Mouse (Mus musculus) stomach, embryonic 15.5 days (tissue): ENCODE data around the gene Cers5. TPM values are rescaled to one million over a fixed set of nuclear protein-coding genes. Genes with fewer than 3 reads are reported as not detected.

ENCODE experiments used
- ATAC-seq: fragments of 200-750 bp; cut with Nextera tagmentation; 2 replicates; pipeline ENCODE4 v1.8.0; 2017; ENCODE audit warnings: low read depth, moderate number of reproducible peaks, moderate TSS enrichment; ENCODE audit not compliant: insufficient read depth, low FRiP score
- H3K27ac ChIP-seq: fragments of 300-500 bp; sonication (generic); 2 replicates; pipeline ENCODE4 v1.5.1; 2015; ENCODE audit warnings: mild to moderate bottlenecking, inconsistent platforms
- H3K27me3 ChIP-seq: fragments of 300-500 bp; sonication (generic); replicated peaks from 2 replicates; pipeline ENCODE4 v1.6.1; 2015; ENCODE audit warnings: inconsistent platforms
- H3K36me3 ChIP-seq: fragments of 300-500 bp; sonication (generic); 2 replicates; pipeline ENCODE4 v1.6.1; 2015; ENCODE audit warnings: inconsistent platforms
- H3K4me1 ChIP-seq: fragments of 300-500 bp; sonication (generic); 2 replicates; pipeline ENCODE4 v1.6.1; 2015; ENCODE audit warnings: inconsistent platforms
- H3K4me2 ChIP-seq: fragments of 300-500 bp; sonication (generic); 2 replicates; pipeline ENCODE4 v1.6.1; 2015; ENCODE audit warnings: mild to moderate bottlenecking, inconsistent platforms
- H3K4me3 ChIP-seq: fragments of 300-500 bp; sonication (generic); replicated peaks from 2 replicates; pipeline ENCODE4 v1.5.1; 2015; ENCODE audit warnings: inconsistent platforms
- H3K9ac ChIP-seq: fragments of 300-500 bp; sonication (generic); 2 replicates; pipeline ENCODE4 v1.6.1; 2015; ENCODE audit warnings: inconsistent platforms
- H3K9me3 ChIP-seq: fragments of 300-500 bp; sonication (generic); 2 replicates; pipeline ENCODE4 v1.6.1; 2016; ENCODE audit warnings: inconsistent platforms
- whole genome bisulfite sequencing: fragments of 180-500 bp; shearing (Covaris S2); methylation state at CpG from one replicate; pipeline ENCODE4 v1.1.7; 2015; 5-methylcytosine and 5-hydroxymethylcytosine counted together
- polyA plus RNA-seq: library from polyadenylated mRNA; unstranded; fragments of >200 nt; fragmentation: Nextera tagmentation; extraction: Ambion mirVana; gene quantifications from 2 replicates; pipeline ENCODE4 v1.2.1, GENCODE M21; 2015

The Cers5 gene
- polyA plus RNA-seq, 1 experiment from 2014 or later: 57.3 TPM

DNA sequence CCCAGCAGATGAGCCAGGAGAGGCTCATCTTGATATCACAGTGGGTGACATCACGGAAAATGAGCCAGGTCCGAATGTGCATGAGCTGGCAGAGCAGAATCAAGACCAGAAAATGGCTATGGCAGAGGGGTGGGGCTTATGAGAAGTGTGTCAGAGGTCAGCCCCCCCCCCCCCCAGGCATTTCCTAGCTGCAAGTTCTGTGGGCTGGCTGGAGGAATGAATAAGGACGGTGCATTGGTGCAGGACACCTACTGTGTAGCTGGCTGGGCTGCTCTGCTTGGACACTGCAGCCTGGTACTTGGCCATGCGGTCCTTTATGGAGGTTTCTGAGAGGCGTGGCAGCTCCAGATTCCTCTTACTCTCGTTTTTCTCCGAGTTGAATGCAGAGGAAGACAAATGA lies 33.5 kb upstream of the Cers5 start:
- no peaks in the 10 kb centered on the region for H3K9me3 ChIP-seq
- 53% methylated on average over 7 of the region's 7 CpGs for WGBS
- no peak for ATAC-seq
- H3K9ac ChIP-seq: no peak overlapping the region
- H3K27me3 ChIP-seq: no peaks in the 10 kb centered on the region
- H3K27ac ChIP-seq: no peak overlapping the region
- H3K36me3 ChIP-seq: peaks cover 16% of the 10 kb centered on the region
- no peak overlapping the region for H3K4me2 ChIP-seq
- H3K4me3 ChIP-seq: no peak overlapping the region
- peaks cover 9% of the 10 kb centered on the region; the same call in 1 of the 2 replicates for H3K4me1 ChIP-seq

DNA sequence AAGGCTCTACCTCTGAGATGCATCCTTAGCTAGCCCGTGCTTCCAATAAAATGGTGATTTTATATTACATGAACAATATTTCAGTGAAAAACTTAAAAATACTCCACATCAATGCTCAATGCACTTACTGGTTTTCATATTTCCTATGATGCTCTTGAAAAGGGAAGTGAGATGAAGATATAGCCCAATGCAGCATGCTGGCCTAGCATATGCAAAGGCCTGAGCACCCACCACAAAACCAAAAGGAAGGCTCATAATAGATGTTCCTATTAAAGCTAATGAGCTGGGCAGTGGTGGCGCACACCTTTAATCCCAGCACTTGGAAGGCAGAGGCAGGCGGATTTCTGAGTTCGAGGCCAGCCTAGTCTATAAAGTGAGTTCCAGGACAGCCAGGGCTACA lies 33.0 kb upstream of the Cers5 start:
- Histone ChIP-seq H3K4me2 (no peak overlapping the region), H3K9me3 (no peaks in the 10 kb centered on the region), H3K4me3 (no peak overlapping the region), H3K36me3 (peaks cover 16% of the 10 kb centered on the region), H3K27ac (no peak overlapping the region), H3K9ac (no peak overlapping the region), H3K4me1 (peaks cover 9% of the 10 kb centered on the region; the same call in 1 of the 2 replicates), H3K27me3 (no peaks in the 10 kb centered on the region)
- ATAC-seq: no peak
- WGBS: 89% methylated on average over 4 of the region's 4 CpGs

DNA sequence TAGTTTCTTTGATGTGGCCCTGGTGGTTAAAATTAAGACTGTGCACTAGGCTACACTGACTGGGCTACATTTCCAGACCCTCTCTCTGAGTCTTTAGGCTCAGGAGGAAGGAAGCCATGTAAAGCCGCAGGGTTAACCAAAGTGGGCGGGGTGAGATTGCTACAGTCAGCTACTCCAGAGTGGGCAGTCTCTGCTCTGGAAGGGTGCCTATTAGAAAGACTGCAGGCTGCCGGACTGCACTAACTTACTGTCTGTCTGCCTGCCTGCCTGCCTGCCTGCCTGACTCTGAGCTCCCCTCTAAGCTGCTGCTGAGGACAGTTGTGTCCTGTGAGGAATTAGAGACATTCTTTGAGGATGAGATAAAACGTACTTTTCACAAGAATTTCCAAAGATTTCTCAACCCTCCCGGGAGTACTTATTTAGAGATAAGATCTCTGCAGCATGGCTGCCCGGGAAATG lies 30.5 kb upstream of the Cers5 start:
- no peak overlapping the region for H3K4me2 ChIP-seq
- peaks cover 24% of the 10 kb centered on the region for H3K36me3 ChIP-seq
- no peak for ATAC-seq
- no peak overlapping the region for H3K4me3 ChIP-seq
- WGBS: 19% methylated on average over 6 of the region's 6 CpGs
- H3K9me3 ChIP-seq: no peaks in the 10 kb centered on the region
- H3K9ac ChIP-seq: no peak overlapping the region
- no peak overlapping the region for H3K27ac ChIP-seq
- no peaks in the 10 kb centered on the region for H3K27me3 ChIP-seq
- peaks cover 9% of the 10 kb centered on the region; the same call in 1 of the 2 replicates for H3K4me1 ChIP-seq

DNA sequence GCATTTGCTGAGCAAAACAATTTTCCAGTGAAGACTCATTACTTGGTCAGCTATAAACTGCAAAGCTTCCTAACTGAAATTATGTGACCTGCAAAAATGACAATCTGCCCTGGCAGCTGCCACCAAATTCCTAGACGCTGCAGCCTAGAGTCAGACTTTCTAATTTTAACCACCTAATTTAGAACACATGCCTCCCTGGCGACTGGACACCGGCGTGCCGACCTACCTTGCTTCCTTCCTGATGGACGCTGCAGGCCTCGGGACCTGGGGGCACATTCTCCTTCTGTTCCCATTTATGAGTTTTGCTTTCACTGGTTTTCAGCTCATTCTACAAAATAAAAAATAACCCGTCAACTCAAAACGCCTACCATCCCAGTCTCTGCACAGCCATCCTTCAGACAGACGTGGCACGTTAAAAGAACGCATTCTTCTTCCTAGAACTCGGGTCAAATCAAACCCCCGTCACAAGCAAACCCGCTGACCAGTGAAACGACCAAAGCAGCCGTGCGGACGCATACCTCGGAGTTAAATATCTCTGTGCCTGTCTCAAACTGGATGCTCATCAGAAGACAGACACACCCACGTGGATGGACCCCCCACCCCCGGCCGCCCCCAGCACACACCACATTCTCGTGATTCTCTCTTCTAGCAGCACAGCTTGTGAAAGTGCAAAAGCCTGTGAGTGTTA lies 29.3 kb upstream of the Cers5 start:
- H3K4me1 ChIP-seq: peaks cover 9% of the 10 kb centered on the region; the same call in 1 of the 2 replicates
- 60% methylated on average over 24 of the region's 24 CpGs for WGBS
- no peak overlapping the region for H3K27ac ChIP-seq
- no peak overlapping the region for H3K9ac ChIP-seq
- no peak overlapping the region for H3K4me3 ChIP-seq
- H3K27me3 ChIP-seq: no peaks in the 10 kb centered on the region
- no peak for ATAC-seq
- no peaks in the 10 kb centered on the region for H3K9me3 ChIP-seq
- H3K36me3 ChIP-seq: peaks cover 24% of the 10 kb centered on the region
- no peak overlapping the region for H3K4me2 ChIP-seq

DNA sequence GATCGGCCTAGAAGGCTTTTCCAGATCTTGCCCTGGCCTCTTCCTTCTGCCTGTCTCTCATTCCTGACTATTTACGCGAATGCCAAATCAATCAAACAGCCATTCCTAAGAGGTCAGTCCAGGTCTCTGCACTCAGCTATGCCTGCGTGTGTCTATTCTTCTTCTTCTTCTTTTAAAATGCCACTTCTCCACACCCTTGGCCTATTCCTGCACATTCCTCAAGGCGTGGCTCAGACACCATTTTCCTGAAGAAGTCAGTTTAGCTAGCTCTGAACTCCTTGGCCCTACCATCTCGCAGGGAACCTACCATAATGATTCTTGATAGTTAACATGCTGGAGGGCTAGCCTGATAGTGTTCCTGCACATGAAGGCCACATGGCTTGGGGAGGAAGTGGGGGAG lies 27.0 kb upstream of the Cers5 start:
- H3K4me3 ChIP-seq: no peak overlapping the region
- H3K9ac ChIP-seq: no peak overlapping the region
- no peaks in the 10 kb centered on the region for H3K9me3 ChIP-seq
- no peak for ATAC-seq
- no peak overlapping the region for H3K4me2 ChIP-seq
- no peaks in the 10 kb centered on the region for H3K27me3 ChIP-seq
- peaks cover 9% of the 10 kb centered on the region; the same call in 1 of the 2 replicates for H3K4me1 ChIP-seq
- peaks cover 17% of the 10 kb centered on the region; the same call in 1 of the 2 replicates for H3K36me3 ChIP-seq
- H3K27ac ChIP-seq: peak overlapping the region; percentile 48; the same call in 1 of the 2 replicates
- 50% methylated on average over 6 of the region's 6 CpGs for WGBS

DNA sequence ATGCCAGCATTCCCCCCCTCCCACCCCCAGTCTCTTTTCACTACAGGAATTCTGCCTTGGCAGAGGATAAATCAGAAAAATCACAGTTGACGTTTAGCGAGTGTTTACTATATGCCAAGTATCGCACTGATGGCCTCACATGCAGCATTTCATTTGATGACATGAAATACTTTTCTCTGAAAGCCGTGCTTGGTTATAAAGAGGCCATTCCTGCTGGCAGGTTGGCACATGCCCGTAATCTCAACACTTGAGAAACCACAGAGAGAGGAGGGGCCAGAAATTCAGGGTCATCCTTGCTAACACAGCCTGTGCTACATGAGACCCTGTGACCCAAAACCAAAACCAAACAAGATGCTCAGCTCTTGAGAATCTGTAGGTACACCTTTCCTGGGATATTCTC lies 25.2 kb upstream of the Cers5 start:
- H3K36me3 ChIP-seq: peaks cover 29% of the 10 kb centered on the region
- H3K27ac ChIP-seq: peak overlapping the region; percentile 56
- no peak overlapping the region for H3K4me3 ChIP-seq
- WGBS: 60% methylated on average over 5 of the region's 5 CpGs
- no peak for ATAC-seq
- H3K27me3 ChIP-seq: no peaks in the 10 kb centered on the region
- no peak overlapping the region for H3K9ac ChIP-seq
- no peak overlapping the region for H3K4me2 ChIP-seq
- no peaks in the 10 kb centered on the region for H3K9me3 ChIP-seq
- H3K4me1 ChIP-seq: no peaks in the 10 kb centered on the region

DNA sequence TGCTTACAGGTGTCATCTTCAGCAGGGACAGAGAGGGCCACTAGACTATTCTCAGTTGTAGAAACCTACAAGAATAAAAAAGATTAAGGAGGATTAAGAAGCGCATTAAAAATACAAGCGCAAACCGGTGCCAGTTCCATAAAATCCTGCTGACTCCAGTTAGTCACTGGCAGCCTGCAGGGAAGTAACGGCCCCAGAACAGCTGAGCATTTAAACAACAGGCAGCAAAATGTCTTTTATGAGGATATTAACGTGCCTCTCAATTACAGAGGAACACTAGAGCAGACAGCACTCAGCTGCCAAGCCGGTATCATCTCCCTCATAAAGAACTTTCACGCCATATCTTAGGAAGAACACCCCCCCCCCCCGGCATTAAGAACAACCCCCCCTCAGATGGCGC lies 24.1 kb upstream of the Cers5 start:
- no peaks in the 10 kb centered on the region for H3K27me3 ChIP-seq
- no peak for ATAC-seq
- no peak overlapping the region for H3K4me2 ChIP-seq
- H3K9me3 ChIP-seq: no peaks in the 10 kb centered on the region
- H3K4me3 ChIP-seq: no peak overlapping the region
- H3K36me3 ChIP-seq: peaks cover 38% of the 10 kb centered on the region
- WGBS: 69% methylated on average over 9 of the region's 9 CpGs
- H3K9ac ChIP-seq: no peak overlapping the region
- H3K4me1 ChIP-seq: no peaks in the 10 kb centered on the region
- no peak overlapping the region for H3K27ac ChIP-seq

DNA sequence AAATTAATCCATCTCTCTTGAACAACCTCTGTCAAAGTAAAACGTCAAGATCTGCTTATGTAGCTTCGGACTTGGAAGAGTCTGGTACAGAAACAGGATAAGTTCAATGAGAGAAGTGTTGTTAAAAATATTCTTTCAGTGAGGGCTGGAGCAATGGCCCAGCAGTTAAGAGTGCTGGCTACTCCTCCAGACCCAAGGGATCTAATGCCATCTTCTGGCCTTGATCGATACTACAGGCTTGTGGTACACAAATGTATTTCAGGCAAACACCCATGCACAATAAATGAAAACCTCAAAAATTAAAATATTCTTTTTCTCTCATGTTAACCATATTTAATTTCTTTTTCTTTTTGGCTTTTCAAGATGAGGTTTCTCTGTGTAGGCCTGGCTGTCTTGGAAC lies 23.4 kb upstream of the Cers5 start:
- Histone ChIP-seq H3K9me3 (no peaks in the 10 kb centered on the region), H3K36me3 (peaks cover 44% of the 10 kb centered on the region), H3K27ac (no peak overlapping the region), H3K9ac (no peak overlapping the region), H3K4me1 (no peaks in the 10 kb centered on the region), H3K27me3 (no peaks in the 10 kb centered on the region), H3K4me2 (no peak overlapping the region), H3K4me3 (no peak overlapping the region)
- ATAC-seq: no peak
- 77% methylated on average over 3 of the region's 3 CpGs for WGBS

DNA sequence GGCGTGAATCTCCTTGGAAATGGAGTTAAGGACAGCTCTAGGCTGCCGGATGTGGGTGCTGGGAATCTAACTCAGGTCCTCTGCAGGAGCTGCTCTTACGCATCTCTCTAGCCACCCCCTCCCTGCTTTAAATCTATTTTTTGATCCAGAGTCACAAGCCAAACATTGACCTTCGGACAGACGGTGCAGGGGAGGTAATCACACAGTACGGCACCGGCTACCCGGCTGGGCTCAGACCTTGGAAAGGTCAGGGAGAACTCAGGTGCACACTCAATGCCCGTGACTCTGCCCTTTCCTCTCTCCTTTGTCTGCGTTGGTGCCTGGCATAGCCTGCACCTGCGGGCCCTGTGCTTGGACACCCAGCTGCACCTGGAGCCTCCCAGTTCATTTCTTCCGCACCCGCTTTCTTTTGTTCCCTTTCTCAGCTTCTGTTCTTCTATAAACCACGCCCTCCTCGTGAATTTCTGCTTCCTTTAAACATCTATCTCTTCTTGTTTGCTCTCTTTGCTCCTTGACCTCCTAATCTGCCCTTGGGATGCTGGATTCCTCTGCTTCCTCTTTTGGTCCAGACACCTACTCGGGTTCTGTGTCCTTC lies 19.6 kb upstream of the Cers5 start:
- no peaks in the 10 kb centered on the region for H3K27me3 ChIP-seq
- H3K27ac ChIP-seq: no peak overlapping the region
- H3K4me2 ChIP-seq: no peak overlapping the region
- H3K4me3 ChIP-seq: no peak overlapping the region
- H3K9ac ChIP-seq: no peak overlapping the region
- H3K4me1 ChIP-seq: no peaks in the 10 kb centered on the region
- H3K9me3 ChIP-seq: no peaks in the 10 kb centered on the region
- 82% methylated on average over 16 of the region's 16 CpGs for WGBS
- peaks cover 46% of the 10 kb centered on the region for H3K36me3 ChIP-seq
- ATAC-seq: no peak

DNA sequence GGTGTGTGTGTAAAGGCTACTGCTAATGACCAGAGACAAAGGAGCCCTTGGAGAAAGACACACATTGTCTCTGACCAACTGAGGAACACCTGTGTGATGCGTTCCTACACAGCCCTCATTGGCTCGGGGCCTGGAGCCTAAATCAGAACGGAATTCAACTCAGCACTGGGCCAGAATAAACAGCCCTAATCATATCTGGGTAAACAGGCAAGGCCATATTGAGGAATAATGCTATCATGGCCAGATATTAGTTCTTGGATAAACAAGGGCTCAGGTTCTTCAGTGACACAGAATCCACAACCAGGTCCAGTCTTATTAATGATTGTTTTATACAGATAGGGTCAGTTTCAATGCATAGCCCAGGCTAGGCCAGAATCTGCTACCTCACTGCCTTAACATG lies 18.3 kb upstream of the Cers5 start:
- Histone ChIP-seq H3K4me2 (no peak overlapping the region), H3K9me3 (no peaks in the 10 kb centered on the region), H3K4me3 (no peak overlapping the region), H3K36me3 (peaks cover 40% of the 10 kb centered on the region), H3K27ac (no peak overlapping the region), H3K9ac (no peak overlapping the region), H3K27me3 (no peaks in the 10 kb centered on the region), H3K4me1 (no peaks in the 10 kb centered on the region)
- WGBS: 63% methylated on average over 3 of the region's 3 CpGs
- no peak for ATAC-seq

DNA sequence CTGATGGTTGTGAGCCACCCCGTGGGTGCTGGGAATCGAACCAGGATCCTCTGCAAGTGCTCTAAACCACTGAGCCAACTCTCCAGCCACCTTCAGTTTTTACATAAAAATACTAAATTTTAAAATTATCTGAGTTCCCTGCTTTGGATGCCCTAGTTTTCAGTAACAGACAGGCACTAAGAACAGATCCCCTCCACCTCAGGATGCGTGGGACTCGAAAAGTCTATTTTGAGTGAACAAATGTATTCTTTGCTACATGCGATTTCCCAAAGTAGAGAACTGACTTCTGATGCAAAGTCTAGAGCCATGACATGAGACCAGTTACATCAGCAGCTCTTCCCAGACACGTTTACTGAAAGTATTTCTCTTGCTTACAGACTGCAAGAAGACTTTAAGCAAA lies 17.8 kb upstream of the Cers5 start:
- ATAC-seq: no peak
- 92% methylated on average over 6 of the region's 6 CpGs for WGBS
- H3K36me3 ChIP-seq: peaks cover 37% of the 10 kb centered on the region

DNA sequence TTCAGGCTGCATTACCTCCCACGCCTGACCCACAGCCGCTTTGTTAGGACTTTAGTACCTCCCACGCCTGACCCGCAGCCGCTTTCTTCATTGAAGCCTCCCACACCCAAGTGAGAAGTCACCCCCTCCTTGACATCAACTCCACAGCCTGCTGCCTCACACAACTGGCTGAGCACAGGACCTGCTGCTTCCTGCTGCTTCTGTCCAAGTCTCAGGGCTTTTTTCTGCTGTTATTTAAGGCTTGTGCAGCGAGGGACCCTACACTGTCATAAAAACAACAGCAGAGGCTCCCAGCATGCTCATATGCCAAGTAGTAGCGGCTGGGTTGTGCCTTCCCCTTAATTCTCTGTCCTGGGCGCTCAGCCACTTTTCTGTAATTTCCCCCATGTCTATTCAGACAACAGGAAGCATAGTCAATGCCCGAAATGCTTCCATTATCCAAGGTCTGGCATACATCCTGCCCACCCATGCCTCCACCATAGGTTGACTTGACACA lies 15.0 kb upstream of the Cers5 start:
- Histone ChIP-seq H3K9ac (no peak overlapping the region), H3K4me2 (no peak overlapping the region), H3K4me3 (no peak overlapping the region), H3K27me3 (no peaks in the 10 kb centered on the region), H3K27ac (no peak overlapping the region), H3K36me3 (peaks cover 35% of the 10 kb centered on the region), H3K9me3 (no peaks in the 10 kb centered on the region), H3K4me1 (no peaks in the 10 kb centered on the region)
- 65% methylated on average over 9 of the region's 9 CpGs for WGBS
- ATAC-seq: no peak

More for the DNA sequence above, 17.8 kb upstream of the Cers5 start:
- Histone ChIP-seq H3K27me3 (no peaks in the 10 kb centered on the region), H3K4me3 (no peak overlapping the region), H3K9ac (no peak overlapping the region), H3K27ac (no peak overlapping the region), H3K4me2 (no peak overlapping the region), H3K4me1 (no peaks in the 10 kb centered on the region), H3K9me3 (no peaks in the 10 kb centered on the region)
